Mouse (Mus musculus): Measurements from ENCODE around the gene Ccna1.

The Ccna1 gene

GRCm38 (mm10) chr3:55065738-55066665 lies 10.7 kb upstream of the Ccna1 start:
- no peak for DNase-seq (ENCODE audit: extremely low spot score, low spot score)

GRCm38 (mm10) chr3:55064396-55064795 lies 9.1 kb upstream of the Ccna1 start:
- peak; percentile 76 for DNase-seq (ENCODE audit: extremely low spot score, low spot score)

GRCm38 (mm10) chr3:55062653-55063052 lies 7.4 kb upstream of the Ccna1 start:
- no peak for DNase-seq (ENCODE audit: extremely low spot score, low spot score)

- no peak for DNase-seq (ENCODE audit: extremely low spot score, low spot score)
These were observed 1.1 kb upstream of the Ccna1 start for GRCm38 (mm10) chr3:55056376-55056775.

- DNase-seq (ENCODE audit: extremely low spot score, low spot score) = no peak
These were observed 433 bp upstream of the Ccna1 start for GRCm38 (mm10) chr3:55055747-55056120.

- no peak for DNase-seq (ENCODE audit: extremely low spot score, low spot score)
These were observed 1.1 kb downstream of the Ccna1 start for GRCm38 (mm10) chr3:55054231-55054630.

- DNase-seq (ENCODE audit: extremely low spot score, low spot score) = no peak
These were observed 10.5 kb downstream of the Ccna1 start for GRCm38 (mm10) chr3:55044601-55045370.

GRCm38 (mm10) chr3:55037608-55038007 lies 17.7 kb downstream of the Ccna1 start:
- no peak for DNase-seq (ENCODE audit: extremely low spot score, low spot score)

GRCm38 (mm10) chr3:55027271-55027840 lies 27.9 kb downstream of the Ccna1 start:
- DNase-seq (ENCODE audit: extremely low spot score, low spot score) = no peak

- DNase-seq (ENCODE audit: extremely low spot score, low spot score) = no peak
These were observed 29.8 kb downstream of the Ccna1 start for GRCm38 (mm10) chr3:55025502-55025901.

GRCm38 (mm10) chr3:55023347-55023746 lies 32.0 kb downstream of the Ccna1 start:
- DNase-seq (ENCODE audit: extremely low spot score, low spot score) = no peak

GRCm38 (mm10) chr3:55022247-55022646 lies 33.1 kb downstream of the Ccna1 start:
- no peak for DNase-seq (ENCODE audit: extremely low spot score, low spot score)

GRCm38 (mm10) chr3:55012536-55012935 lies 42.8 kb downstream of the Ccna1 start:
- no peak for DNase-seq (ENCODE audit: extremely low spot score, low spot score)

GRCm38 (mm10) chr3:55011681-55012080 lies 43.6 kb downstream of the Ccna1 start:
- peak; percentile 36 for DNase-seq (ENCODE audit: extremely low spot score, low spot score)

GRCm38 (mm10) chr3:55008965-55009741 lies 46.1 kb downstream of the Ccna1 start:
- no peak for DNase-seq (ENCODE audit: extremely low spot score, low spot score)

- no peak for DNase-seq (ENCODE audit: extremely low spot score, low spot score)
These were observed 51.3 kb downstream of the Ccna1 start for GRCm38 (mm10) chr3:55004036-55004435.

GRCm38 (mm10) chr3:55001677-55002076 lies 53.6 kb downstream of the Ccna1 start:
- DNase-seq (ENCODE audit: extremely low spot score, low spot score) = no peak

All from neural tube, embryonic 10.5 days (tissue).